Mouse (Mus musculus) heart, postnatal 0 days (tissue): Measurements from ENCODE around the gene Olfr707. TPM values are rescaled to one million over a fixed set of nuclear protein-coding genes. Genes with fewer than 3 reads are reported as not detected.

Experiments
- ATAC-seq: fragments of 200-750 bp; cut with Nextera tagmentation; 2 replicates; pipeline ENCODE4 v1.8.0; 2017; ENCODE audit warnings: low read depth, moderate number of reproducible peaks, moderate library complexity; ENCODE audit not compliant: insufficient read depth
- DNase-seq: peaks from one replicate; pipeline ENCODE4 v3.0.0-alpha.2; 2016; ENCODE audit warnings: low spot score
- H3K27ac ChIP-seq: fragments of 300-500 bp; sonication (generic); 2 replicates; pipeline ENCODE4 v1.5.1; 2014; ENCODE audit warnings: low read depth, mild to moderate bottlenecking
- H3K27me3 ChIP-seq: fragments of 300-500 bp; sonication (generic); 2 replicates; pipeline ENCODE4 v1.6.1; 2014; ENCODE audit warnings: low read length, mixed read lengths; ENCODE audit not compliant: control insufficient read depth, insufficient read depth
- H3K36me3 ChIP-seq: fragments of 300-500 bp; sonication (generic); replicated peaks from 2 replicates; pipeline ENCODE4 v1.6.1; 2014; ENCODE audit warnings: low read length, mixed read lengths; ENCODE audit not compliant: control insufficient read depth, insufficient read depth
- H3K4me1 ChIP-seq: fragments of 300-500 bp; sonication (generic); 2 replicates; pipeline ENCODE4 v1.6.1; 2014; ENCODE audit warnings: antibody characterized with exemption; ENCODE audit not compliant: control insufficient read depth, insufficient read depth
- H3K4me2 ChIP-seq: fragments of 300-500 bp; sonication (generic); 2 replicates; pipeline ENCODE4 v1.6.1; 2014; ENCODE audit warnings: low read depth, mild to moderate bottlenecking, low read length, moderate library complexity
- H3K4me3 ChIP-seq: fragments of 300-500 bp; sonication (generic); 2 replicates; pipeline ENCODE4 v1.5.1; 2014; ENCODE audit warnings: low read depth, low read length
- H3K9ac ChIP-seq: fragments of 300-500 bp; sonication (generic); replicated peaks from 2 replicates; pipeline ENCODE4 v1.6.1; 2014; ENCODE audit warnings: low read depth, low read length, mixed read lengths
- H3K9me3 ChIP-seq: fragments of 300-500 bp; sonication (generic); replicated peaks from 2 replicates; pipeline ENCODE4 v1.6.1; 2016; ENCODE audit warnings: low read length; ENCODE audit not compliant: control insufficient read depth
- CTCF ChIP-seq: IDR thresholded peaks from 2 replicates; pipeline ENCODE4 v1.5.1; 2016; ENCODE audit warnings: antibody characterized with exemption, control low read depth, low read depth
- EP300 ChIP-seq: IDR thresholded peaks from 2 replicates; pipeline ENCODE4 v1.6.1; 2016; ENCODE audit warnings: antibody characterized with exemption, low read depth
- WGBS: fragments of 180-500 bp; shearing (Covaris S2); extraction: QIAGEN DNeasy Blood & Tissue Kit; methylation state at CpG from one replicate; pipeline ENCODE4 v1.1.7; 2014; 5-methylcytosine and 5-hydroxymethylcytosine counted together
- polyA plus RNA-seq: library from polyadenylated mRNA; unstranded; fragments of >200 nt; fragmentation: Nextera tagmentation; extraction: Ambion mirVana; gene quantifications from 2 replicates; pipeline ENCODE4 v1.2.1, GENCODE M21; 2015
- total RNA-seq: library from RNA; depleted of rRNA; stranded (reverse); fragments of >200 nt; gene quantifications from 2 replicates; pipeline ENCODE4 v1.2.3, GENCODE M21; 2014; ENCODE audit warnings: low replicate concordance; rRNA removed

Gene Olfr707
- total and polyA plus RNA-seq, 2 experiments from 2014 or later: not detected

- TF ChIP-seq EP300 (no peak), CTCF (no peak)
- ATAC-seq (no peak), DNase-seq (no peak)
- Histone ChIP-seq H3K9me3 (no peaks in the 10 kb centered on the region), H3K27me3 (no peaks in the 10 kb centered on the region), H3K4me1 (no peaks in the 10 kb centered on the region), H3K4me2 (no peak within 1 kb of the TSS), H3K27ac (no peak within 1 kb of the TSS), H3K36me3 (no peaks in the 10 kb centered on the region), H3K4me3 (no peak within 1 kb of the TSS), H3K9ac (no peak within 1 kb of the TSS)
- 65% methylated on average over 3 of the region's 3 CpGs for whole genome bisulfite sequencing
These were observed 24.2 kb downstream of the Olfr707 start, which contains the start of gene Olfr705 for GRCm38 (mm10) chr7:106876791-106877190. Olfr705 (minus strand) TSS chr7:106876891.

- TF ChIP-seq CTCF (no peak), EP300 (no peak)
- no peak within 1 kb of the TSS for H3K9ac ChIP-seq
- no peaks in the 10 kb centered on the region for H3K27me3 ChIP-seq
- DNase-seq: no peak
- no peaks in the 10 kb centered on the region for H3K4me1 ChIP-seq
- H3K27ac ChIP-seq: no peak within 1 kb of the TSS
- H3K36me3 ChIP-seq: no peaks in the 10 kb centered on the region
- H3K9me3 ChIP-seq: no peaks in the 10 kb centered on the region
- no peak within 1 kb of the TSS for H3K4me3 ChIP-seq
- no peak within 1 kb of the TSS for H3K4me2 ChIP-seq
- no peak for ATAC-seq
These were observed 38.2 kb downstream of the Olfr707 start, which contains the start of gene Olfr704 for GRCm38 (mm10) chr7:106862885-106863284. Olfr704 (plus strand) TSS chr7:106863185.

GRCm38 (mm10) chr7:106843060-106843459, 58.0 kb downstream of the Olfr707 start, which contains the start of gene Olfr703:
Olfr703 (plus strand) TSS chr7:106843360.
- 51% methylated on average over 2 of the region's 2 CpGs for WGBS
- H3K4me1 ChIP-seq: no peaks in the 10 kb centered on the region
- no peaks in the 10 kb centered on the region for H3K9me3 ChIP-seq
- no peaks in the 10 kb centered on the region for H3K36me3 ChIP-seq
- H3K4me3 ChIP-seq: no peak within 1 kb of the TSS
- no peaks in the 10 kb centered on the region for H3K27me3 ChIP-seq
- no peak within 1 kb of the TSS for H3K27ac ChIP-seq
- H3K4me2 ChIP-seq: no peak within 1 kb of the TSS
- DNase-seq (no peak), ATAC-seq (no peak)
- no peak within 1 kb of the TSS for H3K9ac ChIP-seq
- TF ChIP-seq CTCF (no peak), EP300 (no peak)

Other genes starting within 250 kb of the Olfr707 start
- not detected in 2 replicates for gene Olfr693, start 220.7 kb downstream of the Olfr707 start, total RNA-seq
- gene Olfr693, start 220.7 kb downstream of the Olfr707 start, polyA plus RNA-seq: not detected in 2 replicates
- gene Olfr694, start 209.4 kb downstream of the Olfr707 start, total RNA-seq: not detected in 2 replicates
- gene Olfr694, start 209.4 kb downstream of the Olfr707 start, polyA plus RNA-seq: not detected in 2 replicates
- not detected in 2 replicates for gene Olfr695, start 184.8 kb downstream of the Olfr707 start, total RNA-seq
- gene Olfr695, start 184.8 kb downstream of the Olfr707 start, polyA plus RNA-seq: not detected in 2 replicates
- not detected in 2 replicates for gene Olfr697, start 158.8 kb downstream of the Olfr707 start, total RNA-seq
- not detected in 2 replicates for gene Olfr697, start 158.8 kb downstream of the Olfr707 start, polyA plus RNA-seq
- not detected in 2 replicates for gene Olfr698, start 145.8 kb downstream of the Olfr707 start, total RNA-seq
- not detected in 2 replicates for gene Olfr698, start 145.8 kb downstream of the Olfr707 start, polyA plus RNA-seq
- not detected in 2 replicates for gene Olfr699, start 108.0 kb downstream of the Olfr707 start, total RNA-seq
- not detected in 2 replicates for gene Olfr699, start 108.0 kb downstream of the Olfr707 start, polyA plus RNA-seq
- gene Olfr700, start 92.4 kb downstream of the Olfr707 start, total RNA-seq: not detected in 2 replicates
- not detected in 2 replicates for gene Olfr700, start 92.4 kb downstream of the Olfr707 start, polyA plus RNA-seq
- gene Olfr701, start 87.1 kb downstream of the Olfr707 start, total RNA-seq: not detected in 2 replicates
- gene Olfr701, start 87.1 kb downstream of the Olfr707 start, polyA plus RNA-seq: not detected in 2 replicates
- gene Olfr702, start 67.3 kb downstream of the Olfr707 start, total RNA-seq: not detected in 2 replicates
- not detected in 2 replicates for gene Olfr702, start 67.3 kb downstream of the Olfr707 start, polyA plus RNA-seq
- gene Olfr703, start 57.9 kb downstream of the Olfr707 start, total RNA-seq: not detected in 2 replicates
- not detected in 2 replicates for gene Olfr703, start 57.9 kb downstream of the Olfr707 start, polyA plus RNA-seq
- gene Olfr704, start 38.1 kb downstream of the Olfr707 start, total RNA-seq: not detected in 2 replicates
- not detected in 2 replicates for gene Olfr704, start 38.1 kb downstream of the Olfr707 start, polyA plus RNA-seq
- gene Olfr705, start 24.4 kb downstream of the Olfr707 start, total RNA-seq: not detected in 2 replicates
- not detected in 2 replicates for gene Olfr705, start 24.4 kb downstream of the Olfr707 start, polyA plus RNA-seq
- not detected in 2 replicates for gene Olfr706, start 13.1 kb downstream of the Olfr707 start, total RNA-seq
- gene Olfr706, start 13.1 kb downstream of the Olfr707 start, polyA plus RNA-seq: not detected in 2 replicates
- not detected in 2 replicates for gene Olfr1532-ps1, start 6.8 kb upstream of the Olfr707 start, total RNA-seq
- gene Olfr1532-ps1, start 6.8 kb upstream of the Olfr707 start, polyA plus RNA-seq: not detected in 2 replicates
- gene Olfr709-ps1, start 31.0 kb upstream of the Olfr707 start, total RNA-seq: not detected in 2 replicates
- gene Olfr709-ps1, start 31.0 kb upstream of the Olfr707 start, polyA plus RNA-seq: not detected in 2 replicates
- not detected in 2 replicates for gene Olfr710, start 47.1 kb upstream of the Olfr707 start, total RNA-seq
- not detected in 2 replicates for gene Olfr710, start 47.1 kb upstream of the Olfr707 start, polyA plus RNA-seq
- gene Olfr6, start 62.7 kb upstream of the Olfr707 start, total RNA-seq: not detected in 2 replicates
- gene Olfr6, start 62.7 kb upstream of the Olfr707 start, polyA plus RNA-seq: not detected in 2 replicates
- not detected in 2 replicates for gene Olfr711, start 74.2 kb upstream of the Olfr707 start, total RNA-seq
- gene Olfr711, start 74.2 kb upstream of the Olfr707 start, polyA plus RNA-seq: not detected in 2 replicates
- not detected in 2 replicates for gene Olfr2, start 104.8 kb upstream of the Olfr707 start, total RNA-seq
- not detected in 2 replicates for gene Olfr2, start 104.8 kb upstream of the Olfr707 start, polyA plus RNA-seq
- gene Olfr713, start 129.9 kb upstream of the Olfr707 start, total RNA-seq: not detected in 2 replicates
- not detected in 2 replicates for gene Olfr713, start 129.9 kb upstream of the Olfr707 start, polyA plus RNA-seq
- gene Olfr714, start 169.7 kb upstream of the Olfr707 start, total RNA-seq: not detected in 2 replicates
- not detected in 2 replicates for gene Olfr714, start 169.7 kb upstream of the Olfr707 start, polyA plus RNA-seq
- not detected in 2 replicates for gene Olfr17, start 192.0 kb upstream of the Olfr707 start, total RNA-seq
- gene Olfr17, start 192.0 kb upstream of the Olfr707 start, polyA plus RNA-seq: not detected in 2 replicates
- not detected in 2 replicates for gene Olfr715b, start 209.1 kb upstream of the Olfr707 start, total RNA-seq
- gene Olfr715b, start 209.1 kb upstream of the Olfr707 start, polyA plus RNA-seq: not detected in 2 replicates
- gene Olfr715, start 229.8 kb upstream of the Olfr707 start, total RNA-seq: not detected in 2 replicates
- gene Olfr715, start 229.8 kb upstream of the Olfr707 start, polyA plus RNA-seq: not detected in 2 replicates
- gene Olfr716, start 237.1 kb upstream of the Olfr707 start, total RNA-seq: not detected in 2 replicates
- not detected in 2 replicates for gene Olfr716, start 237.1 kb upstream of the Olfr707 start, polyA plus RNA-seq